Mouse (Mus musculus) forebrain, postnatal 0 days (tissue): ENCODE results near the gene Tuba1a. TPM values are rescaled to one million over a fixed set of nuclear protein-coding genes. Genes with fewer than 3 reads are reported as not detected.
A peak's percentile ranks its signal among the peaks of the same experiment; 100 is the strongest.
"Not testable (repeated sequence)": the region's sequence is repeated elsewhere in the genome, so short reads cannot be mapped to it uniquely, and the experiment has no call there.

ENCODE experiments used
- ATAC-seq: fragments of 200-750 bp; cut with Nextera tagmentation; 2 replicates; pipeline ENCODE4 v1.8.0; 2017; ENCODE audit warnings: mild to moderate bottlenecking, moderate library complexity
- DNase-seq: peaks from one replicate; pipeline ENCODE4 v3.0.0-alpha.2; 2015
- H3K27ac ChIP-seq: fragments of 300-500 bp; sonication (generic); 2 replicates; pipeline ENCODE4 v1.5.1; 2014; ENCODE audit warnings: low read depth, mild to moderate bottlenecking, antibody characterized with exemption, low read length, moderate library complexity, mixed read lengths
- H3K27me3 ChIP-seq: fragments of 300-500 bp; sonication (generic); 2 replicates; pipeline ENCODE4 v1.6.1; 2014; ENCODE audit warnings: mild to moderate bottlenecking, low read length, mixed read lengths; ENCODE audit not compliant: insufficient read depth
- H3K36me3 ChIP-seq: fragments of 300-500 bp; sonication (generic); 2 replicates; pipeline ENCODE4 v1.6.1; 2014; ENCODE audit warnings: mild to moderate bottlenecking, moderate library complexity; ENCODE audit not compliant: insufficient read depth
- H3K4me1 ChIP-seq: fragments of 300-500 bp; sonication (generic); 2 replicates; pipeline ENCODE4 v1.6.1; 2014; ENCODE audit warnings: antibody characterized with exemption; ENCODE audit not compliant: insufficient read depth
- H3K4me2 ChIP-seq: fragments of 300-500 bp; sonication (generic); 2 replicates; pipeline ENCODE4 v1.6.1; 2014; ENCODE audit warnings: low read depth, mild to moderate bottlenecking, moderate library complexity
- H3K4me3 ChIP-seq: fragments of 300-500 bp; sonication (generic); 2 replicates; pipeline ENCODE4 v1.5.1; 2014; ENCODE audit warnings: low read depth, low read length, mixed read lengths
- H3K9ac ChIP-seq: fragments of 300-500 bp; sonication (generic); 2 replicates; pipeline ENCODE4 v1.6.1; 2014; ENCODE audit warnings: mild to moderate bottlenecking
- H3K9me3 ChIP-seq: fragments of 300-500 bp; sonication (generic); 2 replicates; pipeline ENCODE4 v1.6.1; 2016; ENCODE audit warnings: low read length
- CTCF ChIP-seq: sonication (generic); IDR thresholded peaks from 2 replicates; pipeline ENCODE4 v1.5.1; 2016; ENCODE audit warnings: antibody characterized with exemption, control low read depth, low read depth
- WGBS: fragments of 180-500 bp; shearing (Covaris S2); extraction: QIAGEN DNeasy Blood & Tissue Kit; methylation state at CpG from one replicate; pipeline ENCODE4 v1.1.7; 2014; 5-methylcytosine and 5-hydroxymethylcytosine counted together
- polyA plus RNA-seq: library from polyadenylated mRNA; unstranded; fragments of >200 nt; fragmentation: Nextera tagmentation; extraction: Ambion mirVana; gene quantifications from 2 replicates; pipeline ENCODE4 v1.2.1, GENCODE M21; 2015
- total RNA-seq: library from RNA; depleted of rRNA; stranded (reverse); fragments of >200 nt; gene quantifications from 2 replicates; pipeline ENCODE4 v1.2.3, GENCODE M21; 2014

Gene Tuba1a
- total and polyA plus RNA-seq, 2 experiments from 2014 or later: 18,258 to 18,820 TPM

- no peaks in the 10 kb centered on the region for H3K9me3 ChIP-seq
- H3K4me3 ChIP-seq: no peak overlapping the region
- H3K4me2 ChIP-seq: peak overlapping the region; percentile 31
- DNase-seq (no peak), ATAC-seq (no peak)
- peak overlapping the region; percentile 81 for H3K27ac ChIP-seq
- WGBS: 43% methylated on average over 21 of the region's 21 CpGs
- no peaks in the 10 kb centered on the region for H3K27me3 ChIP-seq
- TF ChIP-seq CTCF: no peak
- peaks cover 20% of the 10 kb centered on the region for H3K4me1 ChIP-seq
- H3K36me3 ChIP-seq: no peaks in the 10 kb centered on the region
- H3K9ac ChIP-seq: peak overlapping the region; percentile 22; the same call in 1 of the 2 replicates
Observed at GRCm38 (mm10) chr15:98976763-98977758, 23.6 kb upstream of the Tuba1a start.

DNA sequence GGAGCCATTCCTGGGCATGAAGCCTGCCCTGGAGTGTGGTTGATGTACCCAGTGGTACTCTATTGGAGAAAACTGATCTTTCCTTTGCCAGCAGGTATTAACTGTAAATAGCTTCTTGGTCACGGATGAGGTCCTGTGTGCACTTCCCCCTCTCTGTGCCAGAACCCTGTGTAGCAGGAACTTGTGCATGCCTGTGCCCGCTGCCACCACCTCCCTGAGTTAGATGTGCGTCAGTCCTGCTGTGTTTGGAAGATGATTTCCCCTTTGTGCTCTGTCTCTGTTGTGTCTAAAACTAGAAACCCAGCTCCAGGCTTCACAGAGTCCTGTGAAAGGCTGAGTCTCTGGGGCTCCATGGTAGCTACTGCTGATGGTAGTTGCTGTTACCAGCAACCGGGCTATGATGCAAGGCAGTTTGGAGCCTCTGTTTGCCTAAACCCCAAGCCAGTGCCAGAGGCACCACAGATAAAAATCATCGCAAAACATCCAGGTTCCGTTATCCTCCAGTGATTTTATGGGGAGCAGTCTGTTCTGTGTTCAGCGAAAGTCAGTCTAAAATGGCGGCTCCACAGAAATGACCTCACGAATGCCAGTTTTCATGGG is 19.6 kb upstream of the Tuba1a start:
- H3K4me3 ChIP-seq: no peak overlapping the region
- ATAC-seq: no peak
- WGBS: 79% methylated on average over 9 of the region's 9 CpGs
- no peaks in the 10 kb centered on the region for H3K36me3 ChIP-seq
- H3K27me3 ChIP-seq: no peaks in the 10 kb centered on the region
- peak overlapping the region; percentile 23 for H3K27ac ChIP-seq
- no peak overlapping the region for H3K4me2 ChIP-seq
- no peak for DNase-seq
- TF ChIP-seq CTCF: no peak
- H3K9me3 ChIP-seq: no peaks in the 10 kb centered on the region
- peaks cover 46% of the 10 kb centered on the region for H3K4me1 ChIP-seq
- no peak overlapping the region for H3K9ac ChIP-seq

- H3K4me3 ChIP-seq: peak overlapping the region; percentile 16
- not testable (repeated sequence) for H3K27me3 ChIP-seq, H3K36me3 ChIP-seq, H3K9me3 ChIP-seq
- peak overlapping the region; percentile 43 for H3K4me2 ChIP-seq
- peak overlapping the region; percentile 98 for H3K27ac ChIP-seq
- ATAC-seq: peak; percentile 67
- H3K9ac ChIP-seq: peak overlapping the region; percentile 61
- H3K4me1 ChIP-seq: peaks cover 36% of the 10 kb centered on the region
- 45% methylated on average over 15 of the region's 15 CpGs for WGBS
- DNase-seq: peak; percentile 77
Observed at GRCm38 (mm10) chr15:98971576-98972320, 18.2 kb upstream of the Tuba1a start.

DNA sequence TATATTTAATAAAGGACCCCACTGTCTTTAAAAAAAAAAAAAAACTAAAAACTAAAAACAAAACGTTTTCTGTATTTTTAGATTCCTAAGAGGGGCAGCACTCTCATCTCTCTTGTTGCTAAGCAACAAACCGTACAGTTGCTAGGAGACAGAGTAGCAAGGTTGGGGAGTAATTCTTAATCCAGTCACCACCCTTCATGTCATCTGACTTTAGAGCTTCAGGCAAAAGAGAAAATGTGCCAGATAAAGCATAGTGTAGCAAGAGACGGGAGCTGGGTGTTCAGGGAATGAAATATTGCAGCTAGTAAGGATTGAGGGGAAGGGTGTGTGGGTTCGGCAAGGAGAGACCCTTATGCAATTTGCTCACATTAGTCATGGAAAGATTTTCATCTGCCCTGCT is 17.6 kb upstream of the Tuba1a start:
- 0 out of 2 replicates have a peak, but pooled peaks have one; percentile 15 for TF ChIP-seq CTCF
- no peaks in the 10 kb centered on the region for H3K27me3 ChIP-seq
- H3K9ac ChIP-seq: peak overlapping the region; percentile 61
- ATAC-seq (peak; percentile 94), DNase-seq (peak; percentile 92)
- H3K27ac ChIP-seq: peak overlapping the region; percentile 98
- peak overlapping the region; percentile 16 for H3K4me3 ChIP-seq
- WGBS: 5% methylated on average over 4 of the region's 4 CpGs
- no peaks in the 10 kb centered on the region for H3K9me3 ChIP-seq
- H3K36me3 ChIP-seq: no peaks in the 10 kb centered on the region
- H3K4me1 ChIP-seq: peaks cover 41% of the 10 kb centered on the region
- H3K4me2 ChIP-seq: peak overlapping the region; percentile 43

DNA sequence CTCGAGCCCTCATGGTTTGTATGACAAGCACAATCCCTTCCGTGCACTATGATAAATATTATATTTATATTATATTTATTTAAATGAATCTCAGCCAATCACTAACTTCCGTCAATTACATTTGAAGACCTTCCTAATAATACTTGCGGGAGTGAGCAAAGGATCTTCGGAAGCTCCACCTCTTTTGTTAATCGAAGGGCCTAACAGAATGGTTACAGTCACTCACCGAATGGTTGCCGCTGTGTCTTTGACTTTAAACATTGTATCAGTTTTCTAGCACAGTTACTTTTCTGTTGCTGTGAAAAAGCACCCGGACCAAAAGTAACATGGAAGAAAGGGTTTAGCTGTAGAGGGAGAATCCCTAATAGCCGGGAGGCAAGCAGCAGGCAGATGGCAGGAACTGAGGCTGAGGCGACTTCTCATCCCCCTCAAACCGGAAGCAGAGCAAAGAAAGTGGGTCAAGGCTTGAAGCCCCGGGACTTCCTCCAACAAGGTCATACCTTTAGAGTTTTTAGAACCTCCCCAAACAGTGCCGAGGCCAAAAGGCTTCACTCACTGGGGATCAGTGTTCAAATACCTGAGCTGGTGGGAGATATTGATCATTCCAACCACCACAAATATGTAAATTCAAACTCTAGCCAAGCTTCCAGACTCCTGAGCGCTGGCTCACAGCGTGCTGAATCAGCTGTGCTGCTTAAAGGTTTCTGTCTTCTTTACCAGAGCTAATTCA is 16.0 kb upstream of the Tuba1a start:
- Histone ChIP-seq H3K27me3 (no peaks in the 10 kb centered on the region), H3K4me2 (peak overlapping the region; percentile 33), H3K4me3 (no peak overlapping the region), H3K4me1 (peaks cover 43% of the 10 kb centered on the region), H3K9ac (peak overlapping the region; percentile 22), H3K27ac (peak overlapping the region; percentile 98), H3K9me3 (no peaks in the 10 kb centered on the region), H3K36me3 (no peaks in the 10 kb centered on the region)
- no peak for TF ChIP-seq CTCF
- ATAC-seq (no peak), DNase-seq (peak; percentile 69)
- WGBS: 1% methylated on average over 16 of the region's 16 CpGs

DNA sequence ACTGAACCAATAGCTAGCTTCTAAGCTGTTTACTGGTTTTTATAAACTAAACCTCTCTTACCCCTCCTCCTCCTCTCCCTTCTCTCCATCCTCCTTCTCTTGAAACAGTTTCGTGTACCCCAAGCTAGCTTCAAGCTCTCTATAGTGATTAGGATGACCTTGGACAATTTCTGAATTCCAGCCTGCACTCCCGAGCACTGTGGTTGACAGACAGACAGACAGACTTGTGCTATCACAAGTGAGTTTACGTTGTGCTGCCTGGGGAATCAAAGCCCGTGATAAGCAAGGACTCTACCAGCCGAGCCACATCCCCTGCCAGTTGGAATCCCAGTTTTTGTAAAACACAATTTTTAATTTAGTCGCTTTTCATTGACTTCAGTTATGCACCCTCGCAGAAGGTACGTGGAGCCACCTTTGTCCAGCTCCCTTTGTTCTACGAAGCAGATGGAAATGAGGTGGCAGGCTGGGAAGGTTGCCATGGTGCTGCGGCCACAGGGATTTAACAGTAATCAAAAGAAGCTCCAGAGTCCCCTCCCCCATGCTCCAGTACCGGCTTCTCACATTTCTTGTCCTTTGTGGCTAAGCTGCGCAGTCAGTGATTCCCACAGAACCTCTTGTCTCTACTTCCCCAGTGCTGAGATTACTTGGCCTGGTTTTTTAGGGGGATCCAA is 15.3 kb upstream of the Tuba1a start:
- H3K27ac ChIP-seq: peak overlapping the region; percentile 98
- no peak for TF ChIP-seq CTCF
- peaks cover 43% of the 10 kb centered on the region for H3K4me1 ChIP-seq
- no peaks in the 10 kb centered on the region for H3K9me3 ChIP-seq
- peak; percentile 82 for DNase-seq
- H3K4me3 ChIP-seq: no peak overlapping the region
- 4% methylated on average over 12 of the region's 12 CpGs for WGBS
- H3K27me3 ChIP-seq: no peaks in the 10 kb centered on the region
- ATAC-seq: peak; percentile 32; the same call in 1 of the 2 replicates
- H3K4me2 ChIP-seq: peak overlapping the region; percentile 33
- H3K9ac ChIP-seq: peak overlapping the region; percentile 22
- no peaks in the 10 kb centered on the region for H3K36me3 ChIP-seq
